Mouse (Mus musculus): ENCODE results near the gene Tns4. TPM values are rescaled to one million over a fixed set of nuclear protein-coding genes. Genes with fewer than 3 reads are reported as not detected.

Gene Tns4
- polyA plus RNA-seq, 1 experiment = 0.11 TPM

- no peaks in the 10 kb centered on the region for H3K79me2 ChIP-seq (ENCODE audit: control insufficient read depth, insufficient read depth)
- no peak overlapping the region for H3K4me3 ChIP-seq
- no peak overlapping the region for H3ac ChIP-seq (ENCODE audit: control insufficient read depth, insufficient read length)
- H3K27me3 ChIP-seq (ENCODE audit: control insufficient read depth, insufficient read depth, insufficient read length) = no peaks in the 10 kb centered on the region
- no peak overlapping the region for H3K4me2 ChIP-seq (ENCODE audit: low read depth)
- no peaks in the 10 kb centered on the region for H3K36me3 ChIP-seq (ENCODE audit: control insufficient read depth, insufficient read depth)
- TF ChIP-seq USF1 (IDR thresholded peaks at IDR 0.05; ENCODE audit: low read depth) (no peak), MYOG (IDR thresholded peaks at IDR 0.05; ENCODE audit: control insufficient read depth in 1 of 3, insufficient read depth in 1 of 3, insufficient read length in 2 of 3, low read depth in 2 of 3) (peak in 1 of 3 experiments; percentile 45)
These were observed 44.3 kb upstream of the Tns4 start for GRCm38 (mm10) chr11:99133285-99133897.

GRCm38 (mm10) chr11:99132091-99132730 is 43.1 kb upstream of the Tns4 start:
- TF ChIP-seq E2F4 (IDR thresholded peaks at IDR 0.05; ENCODE audit: insufficient read depth) (no peak), MAX (IDR thresholded peaks at IDR 0.05; ENCODE audit: low read depth) (no peak), POLR2A (IDR thresholded peaks at IDR 0.05; ENCODE audit: insufficient read length, low read depth) (no peak), USF1 (IDR thresholded peaks at IDR 0.05; ENCODE audit: low read depth) (no peak), MYOG (IDR thresholded peaks at IDR 0.05; ENCODE audit: control insufficient read depth in 1 of 3, insufficient read depth in 1 of 3, insufficient read length in 2 of 3, low read depth in 2 of 3) (no peak), TCF12 (IDR thresholded peaks at IDR 0.05; ENCODE audit: insufficient read depth, poor library complexity, severe bottlenecking) (no peak), TCF3 (IDR thresholded peaks at IDR 0.05; ENCODE audit: insufficient read length, low read depth) (no peak)
- Histone ChIP-seq H3K27me3 (ENCODE audit: control insufficient read depth, insufficient read depth, insufficient read length) (no peaks in the 10 kb centered on the region), H3K4me2 (ENCODE audit: low read depth) (peak overlapping the region; percentile 28), H3ac (ENCODE audit: control insufficient read depth, insufficient read length) (no peak overlapping the region), H3K4me3 (no peak overlapping the region), H3K79me2 (ENCODE audit: control insufficient read depth, insufficient read depth) (no peaks in the 10 kb centered on the region), H3K36me3 (ENCODE audit: control insufficient read depth, insufficient read depth) (no peaks in the 10 kb centered on the region)

GRCm38 (mm10) chr11:99131463-99131840 is 42.3 kb upstream of the Tns4 start:
- Histone ChIP-seq H3K4me3 (no peak overlapping the region), H3K27me3 (ENCODE audit: control insufficient read depth, insufficient read depth, insufficient read length) (no peaks in the 10 kb centered on the region), H3K36me3 (ENCODE audit: control insufficient read depth, insufficient read depth) (no peaks in the 10 kb centered on the region), H3K4me2 (ENCODE audit: low read depth) (no peak overlapping the region), H3K79me2 (ENCODE audit: control insufficient read depth, insufficient read depth) (no peaks in the 10 kb centered on the region), H3ac (ENCODE audit: control insufficient read depth, insufficient read length) (no peak overlapping the region)
- no peak for TF ChIP-seq MYOG (IDR thresholded peaks at IDR 0.05; ENCODE audit: control insufficient read depth in 1 of 3, insufficient read depth in 1 of 3, insufficient read length in 2 of 3, low read depth in 2 of 3)
- no peak for TF ChIP-seq SRF (IDR thresholded peaks at IDR 0.05; ENCODE audit: control insufficient read depth, insufficient read length, low read depth)
- no peak for TF ChIP-seq TCF12 (IDR thresholded peaks at IDR 0.05; ENCODE audit: insufficient read depth, poor library complexity, severe bottlenecking)
- TF ChIP-seq POLR2A (IDR thresholded peaks at IDR 0.05; ENCODE audit: insufficient read length, low read depth) = no peak
- TF ChIP-seq REST (IDR thresholded peaks at IDR 0.05; ENCODE audit: insufficient read depth, insufficient read length) = no peak
- TF ChIP-seq POLR2AphosphoS2 (IDR thresholded peaks at IDR 0.05; ENCODE audit: insufficient read length, low read depth) = no peak
- no peak for TF ChIP-seq USF1 (IDR thresholded peaks at IDR 0.05; ENCODE audit: low read depth)
- TF ChIP-seq CEBPB (IDR thresholded peaks at IDR 0.05; ENCODE audit: insufficient read depth, poor library complexity, severe bottlenecking) = no peak
- TF ChIP-seq MAX (IDR thresholded peaks at IDR 0.05; ENCODE audit: low read depth) = no peak
- TF ChIP-seq E2F4 (IDR thresholded peaks at IDR 0.05; ENCODE audit: insufficient read depth) = no peak
- TF ChIP-seq TCF3 (IDR thresholded peaks at IDR 0.05; ENCODE audit: insufficient read length, low read depth) = no peak
- no peak for TF ChIP-seq MYOD1 (IDR thresholded peaks at IDR 0.05; ENCODE audit: control insufficient read depth in 1 of 3, insufficient read length in 2 of 3, low read depth in 2 of 3)

GRCm38 (mm10) chr11:99130736-99131462 is 41.8 kb upstream of the Tns4 start:
- Histone ChIP-seq H3K36me3 (ENCODE audit: control insufficient read depth, insufficient read depth) (no peaks in the 10 kb centered on the region), H3K4me2 (ENCODE audit: low read depth) (no peak overlapping the region), H3K79me2 (ENCODE audit: control insufficient read depth, insufficient read depth) (no peaks in the 10 kb centered on the region), H3K27me3 (ENCODE audit: control insufficient read depth, insufficient read depth, insufficient read length) (no peaks in the 10 kb centered on the region), H3K4me3 (no peak overlapping the region), H3ac (ENCODE audit: control insufficient read depth, insufficient read length) (no peak overlapping the region)
- no peak for TF ChIP-seq SRF (IDR thresholded peaks at IDR 0.05; ENCODE audit: control insufficient read depth, insufficient read length, low read depth)
- TF ChIP-seq POLR2AphosphoS2 (IDR thresholded peaks at IDR 0.05; ENCODE audit: insufficient read length, low read depth) = no peak
- no peak for TF ChIP-seq MAX (IDR thresholded peaks at IDR 0.05; ENCODE audit: low read depth)
- TF ChIP-seq MYOG (IDR thresholded peaks at IDR 0.05; ENCODE audit: control insufficient read depth in 1 of 3, insufficient read depth in 1 of 3, insufficient read length in 2 of 3, low read depth in 2 of 3) = no peak
- TF ChIP-seq REST (IDR thresholded peaks at IDR 0.05; ENCODE audit: insufficient read depth, insufficient read length) = no peak
- TF ChIP-seq USF1 (IDR thresholded peaks at IDR 0.05; ENCODE audit: low read depth) = no peak
- TF ChIP-seq TCF12 (IDR thresholded peaks at IDR 0.05; ENCODE audit: insufficient read depth, poor library complexity, severe bottlenecking) = no peak
- no peak for TF ChIP-seq TCF3 (IDR thresholded peaks at IDR 0.05; ENCODE audit: insufficient read length, low read depth)
- TF ChIP-seq POLR2A (IDR thresholded peaks at IDR 0.05; ENCODE audit: insufficient read length, low read depth) = no peak
- TF ChIP-seq MYOD1 (IDR thresholded peaks at IDR 0.05; ENCODE audit: control insufficient read depth in 1 of 3, insufficient read length in 2 of 3, low read depth in 2 of 3) = no peak
